10 mouse cellular contexts compared by ENCODE assay signal in the genomic region with DNA sequence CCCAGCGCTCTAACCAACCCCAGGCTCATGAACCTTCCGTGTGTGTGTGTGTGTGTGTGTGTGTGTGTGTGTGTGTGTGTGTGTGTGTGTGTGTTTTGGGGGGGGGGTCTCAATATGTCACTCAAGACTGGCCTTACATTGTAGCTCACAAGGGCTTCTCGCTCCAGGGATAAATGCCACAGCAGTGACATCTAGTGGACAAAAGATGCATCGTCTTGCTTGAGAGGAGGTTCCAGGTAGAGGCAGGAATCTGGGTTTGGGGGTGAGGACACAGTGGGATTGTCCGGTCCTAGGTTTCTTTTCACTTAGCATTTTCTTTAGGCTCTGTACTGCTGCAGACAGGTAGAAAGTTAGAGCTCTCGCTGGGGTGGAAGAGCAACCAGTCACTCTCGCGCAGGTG.
DNase-seq lines count a peak whose midpoint lies in the region; ATAC-seq and TF ChIP-seq lines count a peak whose summit lies in the region.
"Had no signal": no experiment of that assay in that cellular context is flagged by ENCODE, and none has a peak within 500 bp of the region (broad histone marks: within the 10 kb centered on the region; RNA-seq: fewer than 3 reads in every experiment).

No protein-coding gene starts in this region.

- H3K4me3 ChIP-seq in embryonic facial prominence, embryonic 11.5 days (ENCODE audit: low read depth, low read length): no peak overlapping the region
- no peak overlapping the region for H3K4me3 ChIP-seq in layer of hippocampus, adult 2 months
- H3K4me3 ChIP-seq: embryonic facial prominence, embryonic 13.5 days had no signal

- no peaks in the 10 kb centered on the region for H3K4me1 ChIP-seq in embryonic facial prominence, embryonic 11.5 days (ENCODE audit: control insufficient read depth, insufficient read depth, low read length)
- H3K4me1 ChIP-seq: embryonic facial prominence, embryonic 13.5 days had no signal

- H3K9me3 ChIP-seq in embryonic facial prominence, embryonic 11.5 days (replicated peaks; ENCODE audit: control insufficient read depth, low read length): no peaks in the 10 kb centered on the region
- H3K9me3 ChIP-seq: embryonic facial prominence, embryonic 13.5 days had no signal

- peak; percentile 27 to 53 for DNase-seq in heart, postnatal 14 days
- no peak for DNase-seq in heart, adult 11 months
- DNase-seq in B cell, adult 2 months: peak; percentile 13
- DNase-seq in adipocyte (ENCODE audit: low spot score): peak; percentile 50
- DNase-seq in embryonic facial prominence, embryonic 11.5 days (ENCODE audit: low spot score): peak; percentile 80
- peak; percentile 37 to 71 for DNase-seq in layer of hippocampus, adult 2 months (ENCODE audit: low spot score in 2 of 2)
- peak; percentile 71 for DNase-seq in mesoderm, embryonic 11.5 days (ENCODE audit: low read depth, low spot score)
- DNase-seq in gastrocnemius, postnatal 4 days (ENCODE audit: low spot score in 2 of 2): no peak

- H3K9ac ChIP-seq in embryonic facial prominence, embryonic 11.5 days (replicated peaks; ENCODE audit: low read length): no peak overlapping the region
- H3K9ac ChIP-seq: embryonic facial prominence, embryonic 13.5 days had no signal

- peak; percentile 76 for TF ChIP-seq CTCF in layer of hippocampus, adult 2 months (conservative IDR thresholded peaks at IDR 0.05)

- intact Hi-C loops in heart, postnatal 14 days (cut with DNase I): no loop called here

- no peak overlapping the region for H3K27ac ChIP-seq in embryonic facial prominence, embryonic 11.5 days (replicated peaks; ENCODE audit: low read depth, low read length)
- no peak overlapping the region for H3K27ac ChIP-seq in layer of hippocampus, adult 2 months
- H3K27ac ChIP-seq: embryonic facial prominence, embryonic 13.5 days; macrophage had no signal

- no peaks in the 10 kb centered on the region for H3K36me3 ChIP-seq in embryonic facial prominence, embryonic 11.5 days (replicated peaks; ENCODE audit: control insufficient read depth, insufficient read depth, low read depth, low read length)
- H3K36me3 ChIP-seq: embryonic facial prominence, embryonic 13.5 days had no signal

- ATAC-seq in embryonic facial prominence, embryonic 11.5 days (replicated peaks; ENCODE audit: insufficient number of reproducible peaks, low FRiP score, low TSS enrichment, low read depth): no peak

- 23% methylated on average over 8 of the region's 8 CpGs for WGBS in embryonic facial prominence, embryonic 11.5 days

- H3K27me3 ChIP-seq in embryonic facial prominence, embryonic 11.5 days (ENCODE audit: control insufficient read depth, insufficient read depth, low read length): no peaks in the 10 kb centered on the region
- H3K27me3 ChIP-seq: embryonic facial prominence, embryonic 13.5 days had no signal

- no peak overlapping the region for H3K4me2 ChIP-seq in embryonic facial prominence, embryonic 11.5 days (ENCODE audit: low read depth, low read length)
- H3K4me2 ChIP-seq: embryonic facial prominence, embryonic 13.5 days had no signal

Comparison
In these comparisons a context has a peak if more than half of its experiments do, and no peak if none do; other contexts are left out.
1. DNase-seq: peak in heart, postnatal 14 days (2 of 2), B cell, adult 2 months (2 of 2), adipocyte (single experiment), embryonic facial prominence, embryonic 11.5 days (single experiment), layer of hippocampus, adult 2 months (2 of 2) and mesoderm, embryonic 11.5 days (single experiment); none in heart, adult 11 months (single experiment) and gastrocnemius, postnatal 4 days (0 of 2).